Mouse (Mus musculus) heart, adult 2 months (tissue): ENCODE data around the gene Mobp.

Experiments used
- CTCF ChIP-seq: fragments of 200-600 bp; IDR thresholded peaks from 2 replicates; pipeline ENCODE4 v1.8.1; 2022; ENCODE audit warnings: antibody characterized with exemption, mild to moderate bottlenecking, moderate library complexity
- POLR2A ChIP-seq: fragments of 200-500 bp; IDR thresholded peaks from 2 replicates; pipeline ENCODE4 v1.6.1; 2011; ENCODE audit warnings: mild to moderate bottlenecking, low read depth, low read length, control low read depth; ENCODE audit not compliant: insufficient read depth

- TF ChIP-seq CTCF = peak; percentile 72
- no peak for TF ChIP-seq POLR2A
Observed at GRCm38 (mm10) chr9:120171295-120171694, 21.8 kb downstream of the Mobp start.
